Comparison of ENCODE assay signal across 8 mouse cellular contexts in genomic region chr2:125624837-125625351, GRCm38 (mm10). TPM values are rescaled to one million over a fixed set of nuclear protein-coding genes. Genes with fewer than 3 reads are reported as not detected.
DNase-seq lines count a peak whose midpoint lies in the region; ATAC-seq lines count a peak whose summit lies in the region.

Gene Cep152 (minus strand): TSS chr2:125625113.

- ATAC-seq in inflammation-experienced regulatory T-cells, adult 6 months = peak; percentile 98
- ATAC-seq in megakaryocyte-erythroid progenitor cell, adult 5-6 weeks (replicated peaks; ENCODE audit: low FRiP score, low TSS enrichment, poor library complexity, severe bottlenecking) = peak; percentile 97

- intact Hi-C loops in gastrocnemius, postnatal 14 days (cut with DNase I; ENCODE audit: low total_unique reads) = no loop called here
- intact Hi-C loops in left cerebral cortex, postnatal 10 days (cut with DNase I) = no loop called here

- DNase-seq in adrenal gland, adult (ENCODE audit: inconsistent age in 2 of 2, low spot score in 1 of 2) = peak; percentile 98 to 99
- DNase-seq in embryo, embryonic 10.5 days (ENCODE audit: low spot score) = peak; percentile 98
- peak; percentile 98 for DNase-seq in gastrocnemius, postnatal 14 days
- peak; percentile 96 to 98 for DNase-seq in left cerebral cortex, postnatal 10 days (ENCODE audit: extremely low spot score in 1 of 2, low spot score in 2 of 2)
- DNase-seq in right cerebral cortex, postnatal 25 days = peak; percentile 98
- peak; percentile 96 to 97 for DNase-seq in urinary bladder, postnatal 4 days (ENCODE audit: low spot score in 2 of 2)

RNA-seq across cellular contexts. Expression of gene Cep152, which starts in this region (rescaled TPM):
- total RNA-seq in gastrocnemius, postnatal 14 days (2021) = 1 to 10 TPM; 1.1 to 1.2 TPM
- 1 to 10 TPM; 5.0 to 5.8 (median 5.8) TPM for polyA plus RNA-seq in inflammation-experienced regulatory T-cells, adult 6 months (2017; shearing (Covaris generic))
- 1 to 10 TPM; 1.8 to 2.0 TPM for total RNA-seq in left cerebral cortex, postnatal 10 days (2021)
- total RNA-seq in megakaryocyte-erythroid progenitor cell, adult 5-6 weeks (2014; fragmentation: Nextera tagmentation) = 13.5 and 14.4 TPM in 2 replicates
- total RNA-seq in megakaryocyte-erythroid progenitor cell, adult 5-6 weeks (2017) = 19.9 and 21.0 TPM in 2 replicates

Comparison
In these comparisons a context has a peak if more than half of its experiments do, and no peak if none do; other contexts are left out.
1. Peak in every context shown above with its lines: DNase-seq and ATAC-seq.
2. RNA of gene Cep152 (total RNA-seq): 13.5 to 21.0 TPM in megakaryocyte-erythroid progenitor cell, adult 5-6 weeks; 1.8 to 2.0 TPM in left cerebral cortex, postnatal 10 days and 1.1 to 1.2 TPM in gastrocnemius, postnatal 14 days; every median in the first group is over 4 times any median in the second.